Mouse (Mus musculus): ENCODE measurements around the gene Tiam1. TPM values are rescaled to one million over a fixed set of nuclear protein-coding genes. Genes with fewer than 3 reads are reported as not detected.

Tiam1 gene
- 1 to 10 TPM; 4.7 to 7.1 TPM for total RNA-seq (2021)
- long read RNA-seq, experiment 1, partial matches to known transcripts = 0 of 1 reads
- long read RNA-seq, experiment 1, other reads (novel, unspliced or antisense) = 0 of 1 reads
- long read RNA-seq, experiment 2, partial matches to known transcripts = 1 of 3 reads
- long read RNA-seq, experiment 2, other reads (novel, unspliced or antisense) = 1 of 3 reads

- peak; percentile 96 for DNase-seq
- intact Hi-C loops (cut with DNase I; ENCODE audit: low total_unique reads) = no loop called here
These were observed at the start of gene Tiam1 for GRCm38 (mm10) chr16:90143760-90144516. Gene Tiam1, minus strand, starts transcription at chr16:90143769.

GRCm38 (mm10) chr16:90191289-90191688, 47.7 kb upstream of the Tiam1 start:
- intact Hi-C loops (cut with DNase I; ENCODE audit: low total_unique reads) = no loop called here
- no peak for DNase-seq

GRCm38 (mm10) chr16:90187453-90187852, 43.9 kb upstream of the Tiam1 start:
- DNase-seq = peak; percentile 13
- intact Hi-C loops (cut with DNase I; ENCODE audit: low total_unique reads) = loop anchor here (10.0 kb wide), 1 partner anchor 413 kb away; no protein-coding TSS in a partner anchor

- intact Hi-C loops (cut with DNase I; ENCODE audit: low total_unique reads) = loop anchor here (10.0 kb wide), 1 partner anchor 411 kb away; no protein-coding TSS in a partner anchor
These were observed 42.5 kb upstream of the Tiam1 start for GRCm38 (mm10) chr16:90185928-90186588.

GRCm38 (mm10) chr16:90184135-90184534, 40.6 kb upstream of the Tiam1 start:
- intact Hi-C loops (cut with DNase I; ENCODE audit: low total_unique reads) = loop anchor here (10.0 kb wide), 1 partner anchor 409 kb away; no protein-coding TSS in a partner anchor

More at GRCm38 (mm10) chr16:90185928-90186588, 42.5 kb upstream of the Tiam1 start:
- DNase-seq = peak; percentile 59

GRCm38 (mm10) chr16:90181673-90182072, 38.1 kb upstream of the Tiam1 start:
- intact Hi-C loops (cut with DNase I; ENCODE audit: low total_unique reads) = loop anchor here (10.0 kb wide), 1 partner anchor 407 kb away; no protein-coding TSS in a partner anchor
- DNase-seq = no peak

More at GRCm38 (mm10) chr16:90184135-90184534, 40.6 kb upstream of the Tiam1 start:
- DNase-seq = no peak

GRCm38 (mm10) chr16:90180975-90181374, 37.4 kb upstream of the Tiam1 start:
- intact Hi-C loops (cut with DNase I; ENCODE audit: low total_unique reads) = loop anchor here (10.0 kb wide), 1 partner anchor 406 kb away; no protein-coding TSS in a partner anchor

GRCm38 (mm10) chr16:90179892-90180291, 36.3 kb upstream of the Tiam1 start:
- intact Hi-C loops (cut with DNase I; ENCODE audit: low total_unique reads) = loop anchor here (10.0 kb wide), 1 partner anchor 405 kb away; no protein-coding TSS in a partner anchor
- DNase-seq = no peak

More at GRCm38 (mm10) chr16:90180975-90181374, 37.4 kb upstream of the Tiam1 start:
- DNase-seq = no peak

GRCm38 (mm10) chr16:90178404-90178803, 34.8 kb upstream of the Tiam1 start:
- intact Hi-C loops (cut with DNase I; ENCODE audit: low total_unique reads) = no loop called here
- no peak for DNase-seq

GRCm38 (mm10) chr16:90177425-90177824, 33.9 kb upstream of the Tiam1 start:
- intact Hi-C loops (cut with DNase I; ENCODE audit: low total_unique reads) = no loop called here
- no peak for DNase-seq

- DNase-seq = no peak
- intact Hi-C loops (cut with DNase I; ENCODE audit: low total_unique reads) = no loop called here
These were observed 32.9 kb upstream of the Tiam1 start for GRCm38 (mm10) chr16:90176472-90176871.

GRCm38 (mm10) chr16:90171416-90171815, 27.8 kb upstream of the Tiam1 start:
- DNase-seq = no peak
- intact Hi-C loops (cut with DNase I; ENCODE audit: low total_unique reads) = no loop called here

- DNase-seq = no peak
- intact Hi-C loops (cut with DNase I; ENCODE audit: low total_unique reads) = no loop called here
These were observed 27.1 kb upstream of the Tiam1 start for GRCm38 (mm10) chr16:90170676-90171075.

GRCm38 (mm10) chr16:90169863-90170630, 26.5 kb upstream of the Tiam1 start:
- intact Hi-C loops (cut with DNase I; ENCODE audit: low total_unique reads) = loop anchor here (5.0 to 10.0 kb wide), 2 partner anchors 225 to 323 kb away; no protein-coding TSS in a partner anchor
- no peak for DNase-seq

GRCm38 (mm10) chr16:90167646-90168045, 24.1 kb upstream of the Tiam1 start:
- DNase-seq = peak; percentile 66
- intact Hi-C loops (cut with DNase I; ENCODE audit: low total_unique reads) = loop anchor here (5.0 to 10.0 kb wide), 2 partner anchors 223 to 320 kb away; no protein-coding TSS in a partner anchor

- intact Hi-C loops (cut with DNase I; ENCODE audit: low total_unique reads) = loop anchor here (5.0 to 10.0 kb wide), 2 partner anchors 221 to 318 kb away; no protein-coding TSS in a partner anchor
- no peak for DNase-seq
These were observed 21.9 kb upstream of the Tiam1 start for GRCm38 (mm10) chr16:90165435-90165834.

- intact Hi-C loops (cut with DNase I; ENCODE audit: low total_unique reads) = loop anchor here (5.0 to 10.0 kb wide), 2 partner anchors 220 to 318 kb away; no protein-coding TSS in a partner anchor
- no peak for DNase-seq
These were observed 21.4 kb upstream of the Tiam1 start for GRCm38 (mm10) chr16:90164942-90165341.

GRCm38 (mm10) chr16:90155080-90155479, 11.5 kb upstream of the Tiam1 start:
- intact Hi-C loops (cut with DNase I; ENCODE audit: low total_unique reads) = no loop called here
- DNase-seq = no peak

GRCm38 (mm10) chr16:90150820-90151219, 7.3 kb upstream of the Tiam1 start:
- DNase-seq = no peak
- intact Hi-C loops (cut with DNase I; ENCODE audit: low total_unique reads) = no loop called here

All from gastrocnemius, postnatal 14 days (tissue).